Mouse (Mus musculus) hindbrain, embryonic 12.5 days (tissue): ENCODE measurements at regions not wholly inside any gene's neighbourhood (a gene's known extent, or its start where the extent isn't known, plus 50 kb on each side); places are given as distances from the start of the nearest gene placed in this dataset.

Source experiments
- ATAC-seq: fragments of 200-750 bp; cut with Nextera tagmentation; 2 replicates; pipeline ENCODE4 v1.8.0; 2017; ENCODE audit warnings: moderate TSS enrichment; ENCODE audit not compliant: low FRiP score
- H3K27ac ChIP-seq: fragments of 300-500 bp; sonication (generic); 2 replicates; pipeline ENCODE4 v1.5.1; 2016; ENCODE audit warnings: mild to moderate bottlenecking
- H3K27me3 ChIP-seq: fragments of 300-500 bp; sonication (generic); 2 replicates; pipeline ENCODE4 v1.6.1; 2016; ENCODE audit warnings: mild to moderate bottlenecking
- H3K36me3 ChIP-seq: fragments of 300-500 bp; sonication (generic); 2 replicates; pipeline ENCODE4 v1.6.1; 2016; ENCODE audit warnings: mild to moderate bottlenecking
- H3K4me1 ChIP-seq: fragments of 300-500 bp; sonication (generic); 2 replicates; pipeline ENCODE4 v1.6.1; 2016
- H3K4me2 ChIP-seq: fragments of 300-500 bp; sonication (generic); replicated peaks from 2 replicates; pipeline ENCODE4 v1.6.1; 2016; ENCODE audit warnings: mild to moderate bottlenecking
- H3K4me3 ChIP-seq: fragments of 300-500 bp; sonication (generic); 2 replicates; pipeline ENCODE4 v1.5.1; 2016; ENCODE audit warnings: mild to moderate bottlenecking
- H3K9ac ChIP-seq: fragments of 300-500 bp; sonication (generic); 2 replicates; pipeline ENCODE4 v1.6.1; 2016; ENCODE audit warnings: mild to moderate bottlenecking, moderate library complexity
- H3K9me3 ChIP-seq: fragments of 300-500 bp; sonication (generic); replicated peaks from 2 replicates; pipeline ENCODE4 v1.6.1; 2016; ENCODE audit warnings: mild to moderate bottlenecking
- WGBS: fragments of 180-500 bp; shearing (Covaris S2); methylation state at CpG from one replicate; pipeline ENCODE4 v1.1.7; 2016; 5-methylcytosine and 5-hydroxymethylcytosine counted together

DNA sequence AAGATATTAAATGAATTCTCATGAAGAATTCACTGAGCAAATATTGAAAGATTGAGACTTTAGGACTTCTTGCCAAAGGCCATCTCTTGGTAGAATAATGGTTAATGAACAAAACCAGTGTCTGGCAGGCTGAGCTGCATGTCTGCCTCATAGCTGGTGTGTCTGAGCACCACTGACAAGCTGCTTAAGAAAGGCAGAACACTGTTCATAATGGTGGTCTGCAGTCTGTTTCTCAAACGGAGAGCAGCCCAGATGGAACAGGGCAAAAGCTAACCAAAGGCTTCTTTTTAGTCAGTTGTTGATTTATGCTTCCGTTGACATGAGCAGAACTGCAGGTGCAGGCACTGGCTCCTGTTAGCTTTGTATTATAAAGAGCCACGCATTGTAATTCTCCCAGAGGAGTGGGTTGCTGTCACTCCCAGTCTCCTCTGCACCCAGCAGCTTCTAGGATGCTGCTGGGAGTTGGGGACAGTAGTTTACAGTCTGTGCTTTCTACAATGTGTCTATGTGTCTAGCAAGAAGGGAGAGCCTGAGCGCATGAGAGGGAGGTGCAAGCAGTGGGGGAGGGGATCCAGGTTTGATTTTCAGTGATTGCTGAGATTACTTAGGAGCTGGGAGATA lies 1084.2 kb upstream of the Luzp2 start:
- Histone ChIP-seq H3K4me2 (no peak overlapping the region), H3K4me1 (peaks cover 2% of the 10 kb centered on the region), H3K36me3 (no peaks in the 10 kb centered on the region), H3K9me3 (no peaks in the 10 kb centered on the region), H3K4me3 (no peak overlapping the region), H3K27me3 (no peaks in the 10 kb centered on the region), H3K27ac (peak overlapping the region; percentile 23; the same call in 1 of the 2 replicates), H3K9ac (no peak overlapping the region)
- peak; percentile 74; the same call in 1 of the 2 replicates for ATAC-seq
- WGBS = 40% methylated on average over 4 of the region's 4 CpGs
